Mouse (Mus musculus) C2C12 (cell line): Measurements from ENCODE around the gene Krtcap3. TPM values are rescaled to one million over a fixed set of nuclear protein-coding genes. Genes with fewer than 3 reads are reported as not detected.
"Not testable (repeated sequence)": the region's sequence is repeated elsewhere in the genome, so short reads cannot be mapped to it uniquely, and the experiment has no call there.

Experiments used
- H3K27me3 ChIP-seq: one replicate; pipeline ENCODE4 v1.6.1; 2011; ENCODE audit not compliant: control insufficient read depth, insufficient read depth, insufficient read length
- H3K36me3 ChIP-seq: one replicate; pipeline ENCODE4 v1.6.1; 2011; ENCODE audit not compliant: control insufficient read depth, insufficient read depth
- H3K4me3 ChIP-seq: one replicate; pipeline ENCODE4 v1.5.1; 2011; ENCODE audit warnings: mild to moderate bottlenecking, control low read depth; ENCODE audit not compliant: poor library complexity, insufficient read depth, severe bottlenecking
- H3K79me2 ChIP-seq: one replicate; pipeline ENCODE4 v1.6.1; 2011; ENCODE audit not compliant: control insufficient read depth, insufficient read depth
- H3K79me3 ChIP-seq: one replicate; pipeline ENCODE4 v1.6.1; 2011; ENCODE audit warnings: low read depth, control low read depth
- H3ac ChIP-seq: one replicate; pipeline ENCODE3; 2011; ENCODE audit warnings: low read depth; ENCODE audit not compliant: control insufficient read depth, insufficient read length
- CEBPB ChIP-seq: IDR thresholded peaks from one replicate; pipeline ENCODE4 v1.6.1; 2011; ENCODE audit warnings: low read depth, mild to moderate bottlenecking, control low read depth, moderate library complexity
- CTCF ChIP-seq: IDR thresholded peaks from one replicate; pipeline ENCODE4 v1.5.1; 2011; ENCODE audit not compliant: control insufficient read depth, insufficient read depth, insufficient read length
- FOSL1 ChIP-seq: IDR thresholded peaks from one replicate; pipeline ENCODE4 v1.8.0; 2011; ENCODE audit warnings: mild to moderate bottlenecking, low read length; ENCODE audit not compliant: poor library complexity, insufficient read depth, severe bottlenecking
- MAX ChIP-seq: IDR thresholded peaks from one replicate; pipeline ENCODE4 v1.6.1; 2011; ENCODE audit warnings: mild to moderate bottlenecking, control low read depth
- MYOD1 ChIP-seq: IDR thresholded peaks from one replicate; pipeline ENCODE4 v1.6.1; 2011; ENCODE audit warnings: low read depth; ENCODE audit not compliant: control insufficient read depth, insufficient read length
- MYOG ChIP-seq: IDR thresholded peaks from one replicate; pipeline ENCODE4 v1.6.1; 2011; ENCODE audit not compliant: control insufficient read depth, insufficient read length; ENCODE audit errors: extremely low read depth
- USF1 ChIP-seq: IDR thresholded peaks from one replicate; pipeline ENCODE4 v1.6.1; 2011; ENCODE audit warnings: low read depth, mild to moderate bottlenecking, control low read depth, moderate library complexity
- long read RNA-seq, 2 experiments: library from polyadenylated mRNA; unstranded; transcript quantifications; one replicate each; pipeline ENCODE4 v2.0.0; 2019 to 2020
- polyA plus RNA-seq: library from polyadenylated mRNA; unstranded; fragments of >200 nt; fragmentation: generic; extraction: Trizol; gene quantifications from one replicate; pipeline ENCODE4 v1.2.1, GENCODE M21; 2012; ENCODE audit warnings: missing spikeins

Krtcap3 gene
- polyA plus RNA-seq: 0.88 TPM
- long read RNA-seq, experiment 1: 0 reads
- long read RNA-seq, experiment 2: 0 reads

DNA sequence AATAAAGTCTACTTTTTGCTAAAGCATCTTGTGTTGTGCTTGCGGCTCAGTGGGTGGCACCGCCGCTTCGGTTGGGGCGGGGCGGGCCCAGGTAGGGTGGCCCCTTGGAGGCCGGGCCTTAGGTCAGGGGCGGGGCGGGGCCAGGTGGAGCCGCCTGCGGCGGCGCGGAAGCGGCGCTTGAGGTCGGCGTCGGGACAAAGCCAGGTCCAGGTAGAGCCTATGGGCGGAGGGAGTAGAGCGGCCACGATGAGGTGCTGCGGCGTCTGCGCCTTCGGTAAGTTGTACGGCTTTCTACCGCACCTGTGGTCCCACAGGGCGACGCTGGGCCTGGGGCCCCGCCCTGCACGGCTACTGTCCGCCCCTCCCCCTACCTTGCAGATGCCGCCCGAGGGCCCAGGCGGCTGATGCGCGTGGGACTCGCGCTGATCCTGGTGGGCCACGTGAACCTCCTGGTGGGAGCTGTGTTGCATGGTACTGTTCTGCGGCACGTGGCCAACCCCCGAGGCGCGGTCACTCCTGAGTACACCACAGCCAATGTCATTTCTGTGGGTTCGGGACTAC lies at the start of gene Krtcap3:
Gene Krtcap3 (plus strand): TSS at position 151 of the 561 bp plus-strand sequence.
- Histone ChIP-seq H3ac (no peak within 1 kb of the TSS), H3K27me3 (no peaks in the 10 kb centered on the region), H3K79me2 (no peaks in the 10 kb centered on the region), H3K79me3 (no peaks in the 10 kb centered on the region), H3K36me3 (peaks cover 55% of the 10 kb centered on the region), H3K4me3 (no peak within 1 kb of the TSS)
- TF ChIP-seq CTCF (no peak), MYOG (no peak), MAX (no peak), FOSL1 (no peak), MYOD1 (no peak), USF1 (no peak), CEBPB (no peak)

- no peak for TF ChIP-seq CEBPB
- no peak for TF ChIP-seq MYOD1
- TF ChIP-seq CTCF: no peak
- TF ChIP-seq MYOG: no peak
- TF ChIP-seq MAX: peak; percentile 20
- TF ChIP-seq USF1: peak; percentile 42
- TF ChIP-seq FOSL1: no peak
- H3ac ChIP-seq: peak within 1 kb of the TSS; percentile 69
- peak within 1 kb of the TSS; percentile 66 for H3K4me3 ChIP-seq
- peaks cover 20% of the 10 kb centered on the region for H3K79me2 ChIP-seq
- H3K79me3 ChIP-seq: peaks cover 9% of the 10 kb centered on the region
- H3K36me3 ChIP-seq: peaks cover 80% of the 10 kb centered on the region
- no peaks in the 10 kb centered on the region for H3K27me3 ChIP-seq
Measured at GRCm38 (mm10) chr5:31201742-31202590, 49.5 kb upstream of the Krtcap3 start, which contains the start of gene Zfp513. Gene Zfp513 (minus strand): TSS chr5:31202303.

DNA sequence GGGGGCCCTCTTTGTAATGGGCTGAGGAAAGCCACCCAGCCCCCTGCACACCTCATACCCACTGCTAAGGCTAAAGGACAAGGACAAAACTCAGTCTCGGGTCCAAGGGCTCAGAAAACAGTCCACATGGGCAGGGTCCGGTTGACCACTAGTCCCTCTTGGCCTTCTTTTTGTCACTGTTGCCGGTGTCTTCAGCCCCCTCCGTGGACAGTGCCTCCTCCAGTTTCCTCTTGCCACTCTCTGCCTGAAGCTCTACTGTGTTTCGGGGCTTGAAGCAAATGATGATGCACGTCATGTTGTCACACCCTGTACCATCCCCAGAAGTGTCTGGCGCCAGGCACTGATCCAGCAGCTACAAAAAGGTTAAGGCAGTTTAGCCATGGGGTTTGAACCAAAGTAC lies 48.6 kb upstream of the Krtcap3 start:
- H3K4me3 ChIP-seq: peak overlapping the region; percentile 33
- no peaks in the 10 kb centered on the region for H3K27me3 ChIP-seq
- peaks cover 80% of the 10 kb centered on the region for H3K36me3 ChIP-seq
- no peak for TF ChIP-seq MYOD1
- no peak for TF ChIP-seq USF1
- TF ChIP-seq FOSL1: no peak
- TF ChIP-seq CEBPB: no peak
- no peak for TF ChIP-seq MAX
- no peak for TF ChIP-seq MYOG
- TF ChIP-seq CTCF: no peak
- peaks cover 30% of the 10 kb centered on the region for H3K79me2 ChIP-seq
- H3ac ChIP-seq: no peak overlapping the region
- peaks cover 16% of the 10 kb centered on the region for H3K79me3 ChIP-seq

- H3K79me2 ChIP-seq: peaks cover 39% of the 10 kb centered on the region
- no peak overlapping the region for H3ac ChIP-seq
- H3K36me3 ChIP-seq: peaks cover 78% of the 10 kb centered on the region
- peaks cover 23% of the 10 kb centered on the region for H3K79me3 ChIP-seq
- no peaks in the 10 kb centered on the region for H3K27me3 ChIP-seq
- TF ChIP-seq FOSL1: no peak
- no peak for TF ChIP-seq USF1
- no peak for TF ChIP-seq MYOD1
- TF ChIP-seq CEBPB: no peak
- no peak for TF ChIP-seq MYOG
- TF ChIP-seq CTCF: no peak
- no peak for TF ChIP-seq MAX
- no peak overlapping the region for H3K4me3 ChIP-seq
Measured at GRCm38 (mm10) chr5:31203866-31204265, 47.6 kb upstream of the Krtcap3 start.

GRCm38 (mm10) chr5:31204421-31204820 lies 47.1 kb upstream of the Krtcap3 start:
- Histone ChIP-seq H3K79me2 (peaks cover 45% of the 10 kb centered on the region), H3K27me3 (no peaks in the 10 kb centered on the region), H3K79me3 (peaks cover 26% of the 10 kb centered on the region), H3K4me3 (no peak overlapping the region), H3K36me3 (peaks cover 73% of the 10 kb centered on the region), H3ac (no peak overlapping the region)
- TF ChIP-seq USF1 (no peak), CTCF (no peak), MAX (no peak), FOSL1 (no peak), MYOD1 (no peak), MYOG (no peak), CEBPB (no peak)

DNA sequence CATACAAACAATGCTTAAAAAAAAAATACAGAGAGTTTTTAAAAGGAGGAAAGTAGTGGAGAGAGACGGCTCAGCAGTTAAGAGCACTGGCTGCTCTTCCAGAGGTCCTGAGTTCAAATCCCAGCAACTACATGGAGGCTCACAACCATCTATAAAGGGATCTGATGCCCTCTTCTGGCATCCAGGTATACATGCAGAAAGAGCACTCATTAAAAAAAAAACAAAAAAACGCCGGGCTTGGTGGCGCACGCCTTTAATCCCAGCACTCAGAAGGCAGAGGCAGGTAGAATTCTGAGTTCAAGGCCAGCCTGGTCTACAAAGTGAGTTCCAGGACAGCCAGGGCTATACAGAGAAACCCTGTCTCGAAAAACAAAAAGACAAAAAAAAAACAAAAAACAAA lies 34.9 kb upstream of the Krtcap3 start:
- Histone ChIP-seq H3K79me3 (peaks cover 80% of the 10 kb centered on the region), H3K79me2 (peaks cover 99% of the 10 kb centered on the region)
- not testable (repeated sequence) for H3K27me3 ChIP-seq, H3K36me3 ChIP-seq, H3K4me3 ChIP-seq, H3ac ChIP-seq
